Mouse (Mus musculus) stomach, embryonic 16.5 days (tissue): ENCODE measurements around the gene Wfdc9. TPM values are rescaled to one million over a fixed set of nuclear protein-coding genes. Genes with fewer than 3 reads are reported as not detected.

Experiments used
- ATAC-seq: fragments of 200-750 bp; cut with Nextera tagmentation; 2 replicates; pipeline ENCODE4 v1.8.0; 2017; ENCODE audit warnings: moderate number of reproducible peaks, moderate TSS enrichment; ENCODE audit not compliant: insufficient read depth, low FRiP score
- H3K27ac ChIP-seq: fragments of 300-500 bp; sonication (generic); 2 replicates; pipeline ENCODE4 v1.5.1; 2014; ENCODE audit warnings: low read length
- H3K27me3 ChIP-seq: fragments of 300-500 bp; sonication (generic); 2 replicates; pipeline ENCODE4 v1.6.1; 2014; ENCODE audit warnings: low read length, control low read depth, mixed read lengths; ENCODE audit not compliant: control insufficient read depth, insufficient read depth
- H3K36me3 ChIP-seq: fragments of 300-500 bp; sonication (generic); 2 replicates; pipeline ENCODE4 v1.6.1; 2014; ENCODE audit warnings: low read length; ENCODE audit not compliant: control insufficient read depth, insufficient read depth
- H3K4me1 ChIP-seq: fragments of 300-500 bp; sonication (generic); 2 replicates; pipeline ENCODE4 v1.6.1; 2014; ENCODE audit warnings: low read length, control low read depth, mixed read lengths; ENCODE audit not compliant: control insufficient read depth, insufficient read depth
- H3K4me2 ChIP-seq: fragments of 300-500 bp; sonication (generic); 2 replicates; pipeline ENCODE4 v1.6.1; 2014; ENCODE audit warnings: low read depth, low read length, mixed read lengths
- H3K4me3 ChIP-seq: fragments of 300-500 bp; sonication (generic); replicated peaks from 2 replicates; pipeline ENCODE4 v1.5.1; 2014; ENCODE audit warnings: mild to moderate bottlenecking, low read length
- H3K9ac ChIP-seq: fragments of 300-500 bp; sonication (generic); 2 replicates; pipeline ENCODE4 v1.6.1; 2014; ENCODE audit warnings: low read length
- H3K9me3 ChIP-seq: fragments of 300-500 bp; sonication (generic); replicated peaks from 2 replicates; pipeline ENCODE4 v1.6.1; 2016; ENCODE audit warnings: low read length, control low read depth; ENCODE audit not compliant: control insufficient read depth
- WGBS: fragments of 180-500 bp; shearing (Covaris S2); extraction: QIAGEN DNeasy Blood & Tissue Kit; methylation state at CpG from one replicate; pipeline ENCODE4 v1.1.7; 2014; 5-methylcytosine and 5-hydroxymethylcytosine counted together
- polyA plus RNA-seq: library from polyadenylated mRNA; unstranded; fragments of >200 nt; fragmentation: Nextera tagmentation; extraction: Ambion mirVana; gene quantifications from 2 replicates; pipeline ENCODE4 v1.2.1, GENCODE M21; 2015

Wfdc9 gene
- polyA plus RNA-seq, 1 experiment from 2014 or later, result not detected

GRCm38 (mm10) chr2:164678848-164679625 is 22.7 kb upstream of the Wfdc9 start:
- peak overlapping the region; percentile 62 for H3K27ac ChIP-seq

GRCm38 (mm10) chr2:164676916-164677685 is 20.7 kb upstream of the Wfdc9 start:
- no peak overlapping the region for H3K4me2 ChIP-seq
- ATAC-seq, result no peak
- WGBS, result 70% methylated on average over 16 of the region's 16 CpGs

More at GRCm38 (mm10) chr2:164678848-164679625, 22.7 kb upstream of the Wfdc9 start:
- Histone ChIP-seq H3K9ac (0 out of 2 replicates have a peak overlapping the region, but pooled peaks have one; percentile 37), H3K9me3 (no peaks in the 10 kb centered on the region), H3K36me3 (no peaks in the 10 kb centered on the region), H3K4me3 (peak overlapping the region; percentile 34), H3K4me1 (0 out of 2 replicates have a peak, but pooled peaks cover 4% of the 10 kb centered on the region), H3K27me3 (no peaks in the 10 kb centered on the region), H3K4me2 (peak overlapping the region; percentile 52)
- WGBS, result 20% methylated on average over 19 of the region's 19 CpGs
- peak; percentile 79; the same call in 1 of the 2 replicates for ATAC-seq

GRCm38 (mm10) chr2:164676103-164676502 is 19.7 kb upstream of the Wfdc9 start:
- no peak overlapping the region for H3K4me3 ChIP-seq
- H3K4me1 ChIP-seq, result 0 out of 2 replicates have a peak, but pooled peaks cover 4% of the 10 kb centered on the region
- WGBS, result 80% methylated on average over 7 of the region's 7 CpGs
- H3K36me3 ChIP-seq, result no peaks in the 10 kb centered on the region
- H3K27me3 ChIP-seq, result no peaks in the 10 kb centered on the region
- ATAC-seq, result no peak
- no peak overlapping the region for H3K9ac ChIP-seq
- H3K9me3 ChIP-seq, result 0 out of 2 replicates have a peak, but pooled peaks cover 3% of the 10 kb centered on the region
- no peak overlapping the region for H3K27ac ChIP-seq
- H3K4me2 ChIP-seq, result no peak overlapping the region

More at GRCm38 (mm10) chr2:164676916-164677685, 20.7 kb upstream of the Wfdc9 start:
- Histone ChIP-seq H3K4me3 (no peak overlapping the region), H3K9ac (no peak overlapping the region), H3K4me1 (0 out of 2 replicates have a peak, but pooled peaks cover 4% of the 10 kb centered on the region), H3K36me3 (no peaks in the 10 kb centered on the region), H3K27me3 (no peaks in the 10 kb centered on the region), H3K27ac (no peak overlapping the region), H3K9me3 (0 out of 2 replicates have a peak, but pooled peaks cover 3% of the 10 kb centered on the region)

- Histone ChIP-seq H3K27ac (no peak within 1 kb of the TSS), H3K27me3 (no peaks in the 10 kb centered on the region), H3K4me1 (0 out of 2 replicates have a peak, but pooled peaks cover 4% of the 10 kb centered on the region), H3K36me3 (no peaks in the 10 kb centered on the region), H3K4me2 (no peak within 1 kb of the TSS), H3K9me3 (0 out of 2 replicates have a peak, but pooled peaks cover 3% of the 10 kb centered on the region), H3K4me3 (no peak within 1 kb of the TSS), H3K9ac (no peak within 1 kb of the TSS)
- ATAC-seq, result no peak
- 73% methylated on average over 7 of the region's 7 CpGs for WGBS
Measured at GRCm38 (mm10) chr2:164673987-164674386, 17.6 kb upstream of the Wfdc9 start, which contains the start of gene Wfdc11. Gene Wfdc11 (minus strand): TSS chr2:164674087.

- Histone ChIP-seq H3K9me3 (0 out of 2 replicates have a peak, but pooled peaks cover 3% of the 10 kb centered on the region), H3K9ac (no peak overlapping the region), H3K27ac (no peak overlapping the region), H3K4me1 (no peaks in the 10 kb centered on the region), H3K27me3 (no peaks in the 10 kb centered on the region), H3K4me3 (no peak overlapping the region), H3K4me2 (no peak overlapping the region), H3K36me3 (no peaks in the 10 kb centered on the region)
- ATAC-seq, result no peak
- 4% methylated on average over 1 of the region's 1 CpGs for WGBS
Measured at GRCm38 (mm10) chr2:164670938-164671337, 14.6 kb upstream of the Wfdc9 start.

GRCm38 (mm10) chr2:164670261-164670660 is 13.9 kb upstream of the Wfdc9 start:
- Histone ChIP-seq H3K4me3 (no peak overlapping the region), H3K4me1 (no peaks in the 10 kb centered on the region), H3K9me3 (0 out of 2 replicates have a peak, but pooled peaks cover 3% of the 10 kb centered on the region), H3K4me2 (no peak overlapping the region), H3K27me3 (no peaks in the 10 kb centered on the region), H3K27ac (no peak overlapping the region), H3K36me3 (no peaks in the 10 kb centered on the region), H3K9ac (no peak overlapping the region)
- WGBS, result 81% methylated on average over 5 of the region's 5 CpGs
- no peak for ATAC-seq

GRCm38 (mm10) chr2:164664851-164665250 is 8.5 kb upstream of the Wfdc9 start:
- no peaks in the 10 kb centered on the region for H3K9me3 ChIP-seq
- no peaks in the 10 kb centered on the region for H3K27me3 ChIP-seq
- H3K36me3 ChIP-seq, result no peaks in the 10 kb centered on the region
- no peak for ATAC-seq
- H3K4me3 ChIP-seq, result no peak overlapping the region
- H3K4me1 ChIP-seq, result no peaks in the 10 kb centered on the region
- no peak overlapping the region for H3K27ac ChIP-seq
- H3K9ac ChIP-seq, result no peak overlapping the region
- H3K4me2 ChIP-seq, result no peak overlapping the region
- 87% methylated on average over 7 of the region's 7 CpGs for WGBS

- H3K4me1 ChIP-seq, result no peaks in the 10 kb centered on the region
- no peaks in the 10 kb centered on the region for H3K36me3 ChIP-seq
- H3K4me3 ChIP-seq, result no peak within 1 kb of the TSS
- H3K27me3 ChIP-seq, result 0 out of 2 replicates have a peak, but pooled peaks cover 2% of the 10 kb centered on the region
- no peak within 1 kb of the TSS for H3K9ac ChIP-seq
- no peak within 1 kb of the TSS for H3K4me2 ChIP-seq
- WGBS, result 11% methylated on average over 11 of the region's 11 CpGs
- no peak within 1 kb of the TSS for H3K27ac ChIP-seq
- H3K9me3 ChIP-seq, result no peaks in the 10 kb centered on the region
- ATAC-seq, result no peak
Measured at GRCm38 (mm10) chr2:164655858-164656257, 525 bp downstream of the Wfdc9 start, which contains the start of gene Wfdc10. Gene Wfdc10 (plus strand): TSS chr2:164656046.
